Comparison of ENCODE assay signal across 13 mouse cellular contexts in genomic region chr3:103690506-103690905, GRCm38 (mm10). TPM values are rescaled to one million over a fixed set of nuclear protein-coding genes. Genes with fewer than 3 reads are reported as not detected.
DNase-seq lines count a peak whose midpoint lies in the region; ATAC-seq and TF ChIP-seq lines count a peak whose summit lies in the region.
"Had no signal": no experiment of that assay in that cellular context is flagged by ENCODE, and none has a peak within 500 bp of the region (broad histone marks: within the 10 kb centered on the region; RNA-seq: fewer than 3 reads in every experiment).

No protein-coding gene starts in this region.

- H3K4me2 ChIP-seq in forebrain, postnatal 0 days (ENCODE audit: low read depth), result no peak overlapping the region
- no peak overlapping the region for H3K4me2 ChIP-seq in midbrain, embryonic 11.5 days
- H3K4me2 ChIP-seq in midbrain, embryonic 16.5 days (ENCODE audit: low read length), result no peak overlapping the region
- H3K4me2 ChIP-seq: heart, embryonic 13.5 days; lung, embryonic 15.5 days; neural tube, embryonic 13.5 days had no signal

- H3K27me3 ChIP-seq in forebrain, postnatal 0 days (ENCODE audit: insufficient read depth, low read length), result no peaks in the 10 kb centered on the region
- H3K27me3 ChIP-seq in forebrain, embryonic 10.5 days (ENCODE audit: poor library complexity, severe bottlenecking), result no peaks in the 10 kb centered on the region
- no peaks in the 10 kb centered on the region for H3K27me3 ChIP-seq in midbrain, embryonic 11.5 days (ENCODE audit: control insufficient read depth, insufficient read depth, low read length)
- no peaks in the 10 kb centered on the region for H3K27me3 ChIP-seq in midbrain, embryonic 16.5 days (ENCODE audit: control insufficient read depth, insufficient read depth, low read depth, low read length)
- H3K27me3 ChIP-seq: heart, embryonic 13.5 days; lung, embryonic 15.5 days; neural tube, embryonic 13.5 days had no signal

- no peak overlapping the region for H3K4me3 ChIP-seq in forebrain, postnatal 0 days (ENCODE audit: low read depth, low read length)
- no peak overlapping the region for H3K4me3 ChIP-seq in forebrain, embryonic 10.5 days
- H3K4me3 ChIP-seq in midbrain, embryonic 11.5 days (ENCODE audit: low read depth, low read length), result no peak overlapping the region
- H3K4me3 ChIP-seq in midbrain, embryonic 16.5 days (ENCODE audit: low read depth, low read length), result no peak overlapping the region
- H3K4me3 ChIP-seq: heart, embryonic 13.5 days; lung, embryonic 15.5 days; neural tube, embryonic 13.5 days had no signal

- no peaks in the 10 kb centered on the region for H3K4me1 ChIP-seq in forebrain, postnatal 0 days (ENCODE audit: insufficient read depth)
- H3K4me1 ChIP-seq in forebrain, embryonic 10.5 days, result no peaks in the 10 kb centered on the region
- no peaks in the 10 kb centered on the region for H3K4me1 ChIP-seq in midbrain, embryonic 11.5 days (ENCODE audit: control insufficient read depth, insufficient read depth, low read length)
- no peaks in the 10 kb centered on the region for H3K4me1 ChIP-seq in midbrain, embryonic 16.5 days (ENCODE audit: control insufficient read depth, insufficient read depth, low read length)
- H3K4me1 ChIP-seq: heart, embryonic 13.5 days; lung, embryonic 15.5 days; neural tube, embryonic 13.5 days had no signal

- no peak overlapping the region for H3K27ac ChIP-seq in forebrain, postnatal 0 days (ENCODE audit: low read depth, low read length)
- no peak overlapping the region for H3K27ac ChIP-seq in forebrain, embryonic 10.5 days
- H3K27ac ChIP-seq in midbrain, embryonic 11.5 days (ENCODE audit: low read depth, low read length), result no peak overlapping the region
- H3K27ac ChIP-seq in midbrain, embryonic 16.5 days (ENCODE audit: low read length), result no peak overlapping the region
- H3K27ac ChIP-seq: heart, embryonic 13.5 days; lung, embryonic 15.5 days; neural tube, embryonic 13.5 days had no signal

- H3K36me3 ChIP-seq in forebrain, postnatal 0 days (ENCODE audit: insufficient read depth), result no peaks in the 10 kb centered on the region
- H3K36me3 ChIP-seq in forebrain, embryonic 10.5 days (replicated peaks), result no peaks in the 10 kb centered on the region
- H3K36me3 ChIP-seq in midbrain, embryonic 11.5 days (ENCODE audit: control insufficient read depth, insufficient read depth, low read length), result no peaks in the 10 kb centered on the region
- H3K36me3 ChIP-seq in midbrain, embryonic 16.5 days (ENCODE audit: control insufficient read depth, insufficient read depth, low read length), result no peaks in the 10 kb centered on the region
- H3K36me3 ChIP-seq: heart, embryonic 13.5 days; lung, embryonic 15.5 days; neural tube, embryonic 13.5 days had no signal

- WGBS in forebrain, postnatal 0 days, result 84% methylated on average over 3 of the region's 3 CpGs
- WGBS in forebrain, embryonic 10.5 days, result 83% methylated on average over 3 of the region's 3 CpGs
- WGBS in midbrain, embryonic 11.5 days, result 77% methylated on average over 3 of the region's 3 CpGs
- WGBS in midbrain, embryonic 16.5 days, result 76% methylated on average over 3 of the region's 3 CpGs

- intact Hi-C loops in heart, postnatal 10 days (cut with DNase I), result loop anchor here (2.0 kb wide), 1 partner anchor 48 kb away; the partner anchor contains the start of genes Gm10964 and Olfml3

- DNase-seq in forebrain, postnatal 0 days, result no peak
- DNase-seq in forebrain, embryonic 10.5 days (ENCODE audit: extremely low spot score, low spot score), result no peak
- DNase-seq in midbrain, embryonic 11.5 days (ENCODE audit: low spot score, missing footprints), result peak; percentile 77
- peak; percentile 19 to 23 for DNase-seq in heart, postnatal 10 days
- DNase-seq in lung, postnatal 36 days, result peak; percentile 48
- DNase-seq in urinary bladder, postnatal 4 days (ENCODE audit: low spot score in 2 of 2), result no peak
- DNase-seq in adrenal gland, postnatal 10 days, result no peak

- H3K9me3 ChIP-seq in forebrain, postnatal 0 days (ENCODE audit: low read length), result no peaks in the 10 kb centered on the region
- H3K9me3 ChIP-seq in forebrain, embryonic 10.5 days, result no peaks in the 10 kb centered on the region
- no peaks in the 10 kb centered on the region for H3K9me3 ChIP-seq in midbrain, embryonic 11.5 days (ENCODE audit: control insufficient read depth, low read length)
- H3K9me3 ChIP-seq in midbrain, embryonic 16.5 days (replicated peaks; ENCODE audit: control insufficient read depth, low read length, poor library complexity, severe bottlenecking), result no peaks in the 10 kb centered on the region
- H3K9me3 ChIP-seq: heart, embryonic 13.5 days; lung, embryonic 15.5 days; neural tube, embryonic 13.5 days had no signal

- peak; percentile 29; the same call in 1 of the 2 replicates for TF ChIP-seq CTCF in forebrain, postnatal 0 days (IDR thresholded peaks at IDR 0.05; ENCODE audit: low read depth)

- H3K9ac ChIP-seq in forebrain, postnatal 0 days, result no peak overlapping the region
- H3K9ac ChIP-seq in midbrain, embryonic 11.5 days (ENCODE audit: low read length), result no peak overlapping the region
- H3K9ac ChIP-seq in midbrain, embryonic 16.5 days (ENCODE audit: low read depth, low read length), result no peak overlapping the region
- H3K9ac ChIP-seq: heart, embryonic 13.5 days; lung, embryonic 15.5 days; neural tube, embryonic 13.5 days had no signal

- ATAC-seq in forebrain, postnatal 0 days, result no peak
- no peak for ATAC-seq in midbrain, embryonic 11.5 days (ENCODE audit: low FRiP score)
- no peak for ATAC-seq in midbrain, embryonic 16.5 days

RNA-seq across cellular contexts. Expression of gene Atg4a-ps, which starts 44.6 kb away (rescaled TPM):
- 0.29 TPM in 1 of 2 replicates, not detected in the other for total RNA-seq in forebrain, postnatal 0 days (2014; rRNA removed)
- 0.09 and 0.33 TPM in 2 replicates for polyA plus RNA-seq in forebrain, postnatal 0 days (2015; fragmentation: Nextera tagmentation; extraction: Ambion mirVana)
- polyA plus RNA-seq in forebrain, embryonic 10.5 days (2016; fragmentation: Nextera tagmentation; extraction: Ambion mirVana), result 0.09 and 0.20 TPM in 2 replicates
- polyA plus RNA-seq in midbrain, embryonic 11.5 days (2014; fragmentation: Nextera tagmentation; extraction: Ambion mirVana), result 0.08 and 0.19 TPM in 2 replicates
- 0.11 and 0.29 TPM in 2 replicates for polyA plus RNA-seq in midbrain, embryonic 16.5 days (2015; fragmentation: Nextera tagmentation; extraction: Ambion mirVana)
- total RNA-seq in heart, postnatal 10 days (2021), result 1 to 10 TPM in 1 of 2 experiments, not detected in 1; 1.5 TPM
- total RNA-seq in adrenal gland, postnatal 10 days (2021), result 1 to 10 TPM in 1 of 2 experiments, under 1 TPM in 1; 0.39 to 2.0 TPM

RNA-seq across cellular contexts. Expression of gene Olfml3, which starts 47.3 kb away (rescaled TPM):
- 5.3 and 7.9 TPM in 2 replicates for total RNA-seq in forebrain, postnatal 0 days (2014; rRNA removed)
- polyA plus RNA-seq in forebrain, postnatal 0 days (2015; fragmentation: Nextera tagmentation; extraction: Ambion mirVana), result 5.5 and 6.4 TPM in 2 replicates
- 5.6 and 5.8 TPM in 2 replicates for polyA plus RNA-seq in forebrain, embryonic 10.5 days (2016; fragmentation: Nextera tagmentation; extraction: Ambion mirVana)
- polyA plus RNA-seq in midbrain, embryonic 11.5 days (2014; fragmentation: Nextera tagmentation; extraction: Ambion mirVana), result 8.9 and 10.5 TPM in 2 replicates
- 4.6 and 5.3 TPM in 2 replicates for polyA plus RNA-seq in midbrain, embryonic 16.5 days (2015; fragmentation: Nextera tagmentation; extraction: Ambion mirVana)
- 1 to 10 TPM; 7.6 to 7.9 TPM for total RNA-seq in heart, postnatal 10 days (2021)
- 10 to 100 TPM; 15.9 to 17.5 TPM for total RNA-seq in adrenal gland, postnatal 10 days (2021)

RNA-seq across cellular contexts. Expression of gene Gm10964, which starts 48.7 kb away (rescaled TPM):
- not detected in 2 replicates for total RNA-seq in forebrain, postnatal 0 days (2014; rRNA removed)
- not detected in 2 replicates for polyA plus RNA-seq in forebrain, postnatal 0 days (2015; fragmentation: Nextera tagmentation; extraction: Ambion mirVana)
- polyA plus RNA-seq in forebrain, embryonic 10.5 days (2016; fragmentation: Nextera tagmentation; extraction: Ambion mirVana), result not detected in 2 replicates
- polyA plus RNA-seq in midbrain, embryonic 11.5 days (2014; fragmentation: Nextera tagmentation; extraction: Ambion mirVana), result not detected in 2 replicates
- not detected in 2 replicates for polyA plus RNA-seq in midbrain, embryonic 16.5 days (2015; fragmentation: Nextera tagmentation; extraction: Ambion mirVana)
- not detected for total RNA-seq in heart, postnatal 10 days (2021)
- total RNA-seq in adrenal gland, postnatal 10 days (2021), result not detected
- total RNA-seq: adrenal gland, postnatal 36 days; layer of hippocampus, postnatal 14 days had no signal
- polyA plus RNA-seq: heart, embryonic 13.5 days; lung, embryonic 15.5 days; neural tube, embryonic 13.5 days had no signal

Comparison
In these comparisons a context has a peak if more than half of its experiments do, and no peak if none do; other contexts are left out.
1. DNase-seq: peak in midbrain, embryonic 11.5 days (single experiment), heart, postnatal 10 days (2 of 2) and lung, postnatal 36 days (single experiment); none in forebrain, postnatal 0 days (single experiment), forebrain, embryonic 10.5 days (single experiment), urinary bladder, postnatal 4 days (0 of 2) and adrenal gland, postnatal 10 days (single experiment).